In genomic region chr5:144358592-144358917, GRCm38 (mm10) we compare ENCODE assay signal across 8 mouse cellular contexts. TPM values are rescaled to one million over a fixed set of nuclear protein-coding genes. Genes with fewer than 3 reads are reported as not detected.
DNase-seq lines count a peak whose midpoint lies in the region; ATAC-seq and TF ChIP-seq lines count a peak whose summit lies in the region.

No protein-coding gene starts in this region.

- DNase-seq in cerebellum, postnatal 10 days, result no peak
- no peak for DNase-seq in neural tube, embryonic 11.5 days (ENCODE audit: low spot score)
- DNase-seq in neural tube, embryonic 10.5 days (ENCODE audit: extremely low spot score, low spot score), result no peak
- no peak for DNase-seq in liver, embryonic 11.5 days (ENCODE audit: low spot score)
- DNase-seq in stomach, postnatal 0 days (ENCODE audit: low spot score), result no peak
- DNase-seq in urinary bladder, postnatal 36 days (ENCODE audit: low spot score in 2 of 2), result no peak
- DNase-seq in right cerebral cortex, postnatal 36 days (ENCODE audit: low spot score in 2 of 2), result no peak

- H3K9ac ChIP-seq in neural tube, embryonic 11.5 days (ENCODE audit: low read length), result no peak overlapping the region
- H3K9ac ChIP-seq in liver, embryonic 11.5 days (ENCODE audit: low read depth, low read length), result no peak overlapping the region
- H3K9ac ChIP-seq in stomach, postnatal 0 days (ENCODE audit: low read length), result peak overlapping the region; percentile 86; the same call in 1 of the 2 replicates

- peak overlapping the region; percentile 91 for H3K4me2 ChIP-seq in neural tube, embryonic 11.5 days (ENCODE audit: low read depth)
- H3K4me2 ChIP-seq in liver, embryonic 11.5 days, result peak overlapping the region; percentile 85
- H3K4me2 ChIP-seq in stomach, postnatal 0 days (replicated peaks; ENCODE audit: low read depth), result peak overlapping the region; percentile 84

- no peak for TF ChIP-seq CTCF in stomach, postnatal 0 days (IDR thresholded peaks at IDR 0.05; ENCODE audit: low read depth)

- H3K36me3 ChIP-seq in neural tube, embryonic 11.5 days (ENCODE audit: control insufficient read depth, insufficient read depth, low read length), result no peaks in the 10 kb centered on the region
- no peaks in the 10 kb centered on the region for H3K36me3 ChIP-seq in liver, embryonic 11.5 days (ENCODE audit: control insufficient read depth, insufficient read depth, low read length)
- no peaks in the 10 kb centered on the region for H3K36me3 ChIP-seq in stomach, postnatal 0 days (ENCODE audit: control insufficient read depth, insufficient read depth, low read length)

- peak; percentile 45; the same call in 1 of the 2 replicates for ATAC-seq in cerebellum, adult (ENCODE audit: insufficient number of reproducible peaks, low FRiP score, low TSS enrichment)
- ATAC-seq in neural tube, embryonic 11.5 days (ENCODE audit: insufficient read depth, low FRiP score, low TSS enrichment), result no peak; the same call in 1 of the 2 replicates
- ATAC-seq in liver, embryonic 11.5 days (replicated peaks; ENCODE audit: low FRiP score), result no peak
- ATAC-seq in stomach, postnatal 0 days (ENCODE audit: low FRiP score, low TSS enrichment), result no peak

- no peak overlapping the region for H3K27ac ChIP-seq in neural tube, embryonic 11.5 days (ENCODE audit: low read depth, low read length)
- H3K27ac ChIP-seq in liver, embryonic 11.5 days (ENCODE audit: low read depth, low read length), result no peak overlapping the region
- peak overlapping the region; percentile 58; the same call in 1 of the 2 replicates for H3K27ac ChIP-seq in stomach, postnatal 0 days (replicated peaks)

- H3K9me3 ChIP-seq in neural tube, embryonic 11.5 days (ENCODE audit: control insufficient read depth, low read length), result no peaks in the 10 kb centered on the region
- no peaks in the 10 kb centered on the region for H3K9me3 ChIP-seq in liver, embryonic 11.5 days (ENCODE audit: control insufficient read depth, low read length)
- no peaks in the 10 kb centered on the region for H3K9me3 ChIP-seq in stomach, postnatal 0 days (ENCODE audit: control insufficient read depth, low read length)

- peaks cover 2% of the 10 kb centered on the region; the same call in 1 of the 2 replicates for H3K4me1 ChIP-seq in neural tube, embryonic 11.5 days (ENCODE audit: control insufficient read depth, insufficient read depth, low read length)
- peaks cover 8% of the 10 kb centered on the region for H3K4me1 ChIP-seq in liver, embryonic 11.5 days (replicated peaks; ENCODE audit: control insufficient read depth, insufficient read depth, low read length)
- no peaks in the 10 kb centered on the region for H3K4me1 ChIP-seq in stomach, postnatal 0 days (replicated peaks; ENCODE audit: control insufficient read depth, insufficient read depth)

- WGBS in neural tube, embryonic 11.5 days, result 7% methylated on average over 10 of the region's 10 CpGs
- WGBS in liver, embryonic 11.5 days, result 9% methylated on average over 10 of the region's 10 CpGs
- 7% methylated on average over 10 of the region's 10 CpGs for WGBS in stomach, postnatal 0 days

- H3K4me3 ChIP-seq in neural tube, embryonic 11.5 days (ENCODE audit: low read depth, low read length), result peak overlapping the region; percentile 53
- peak overlapping the region; percentile 62 for H3K4me3 ChIP-seq in liver, embryonic 11.5 days (ENCODE audit: low read depth, low read length)
- peak overlapping the region; percentile 72 for H3K4me3 ChIP-seq in stomach, postnatal 0 days (ENCODE audit: low read depth, low read length)

- peaks cover 9% of the 10 kb centered on the region for H3K27me3 ChIP-seq in neural tube, embryonic 11.5 days (ENCODE audit: control insufficient read depth, insufficient read depth, low read length)
- peaks cover 16% of the 10 kb centered on the region for H3K27me3 ChIP-seq in liver, embryonic 11.5 days (replicated peaks; ENCODE audit: control insufficient read depth, insufficient read depth, low read length)
- H3K27me3 ChIP-seq in stomach, postnatal 0 days (ENCODE audit: control insufficient read depth, insufficient read depth, low read length), result no peaks in the 10 kb centered on the region

- TF ChIP-seq EP300 in stomach, postnatal 0 days (optimal IDR thresholded peaks at IDR 0.05), result no peak

RNA-seq across cellular contexts. Expression of gene Baiap2l1, which starts 0.6 kb away (rescaled TPM):
- polyA plus RNA-seq in neural tube, embryonic 11.5 days (2014; fragmentation: Nextera tagmentation; extraction: Ambion mirVana), result 2.3 and 2.9 TPM in 2 replicates
- polyA plus RNA-seq in liver, embryonic 11.5 days (2014; fragmentation: Nextera tagmentation; extraction: Ambion mirVana), result 6.8 and 8.2 TPM in 2 replicates
- polyA plus RNA-seq in stomach, postnatal 0 days (2015; fragmentation: Nextera tagmentation; extraction: Ambion mirVana), result 25.3 and 26.8 TPM in 2 replicates
